Mouse (Mus musculus): ENCODE measurements around the gene Ptger3. TPM values are rescaled to one million over a fixed set of nuclear protein-coding genes. Genes with fewer than 3 reads are reported as not detected.

Ptger3 gene
- total RNA-seq (2023): under 1 TPM in 1 of 2 experiments, not detected in 1; 0.73 TPM

DNA sequence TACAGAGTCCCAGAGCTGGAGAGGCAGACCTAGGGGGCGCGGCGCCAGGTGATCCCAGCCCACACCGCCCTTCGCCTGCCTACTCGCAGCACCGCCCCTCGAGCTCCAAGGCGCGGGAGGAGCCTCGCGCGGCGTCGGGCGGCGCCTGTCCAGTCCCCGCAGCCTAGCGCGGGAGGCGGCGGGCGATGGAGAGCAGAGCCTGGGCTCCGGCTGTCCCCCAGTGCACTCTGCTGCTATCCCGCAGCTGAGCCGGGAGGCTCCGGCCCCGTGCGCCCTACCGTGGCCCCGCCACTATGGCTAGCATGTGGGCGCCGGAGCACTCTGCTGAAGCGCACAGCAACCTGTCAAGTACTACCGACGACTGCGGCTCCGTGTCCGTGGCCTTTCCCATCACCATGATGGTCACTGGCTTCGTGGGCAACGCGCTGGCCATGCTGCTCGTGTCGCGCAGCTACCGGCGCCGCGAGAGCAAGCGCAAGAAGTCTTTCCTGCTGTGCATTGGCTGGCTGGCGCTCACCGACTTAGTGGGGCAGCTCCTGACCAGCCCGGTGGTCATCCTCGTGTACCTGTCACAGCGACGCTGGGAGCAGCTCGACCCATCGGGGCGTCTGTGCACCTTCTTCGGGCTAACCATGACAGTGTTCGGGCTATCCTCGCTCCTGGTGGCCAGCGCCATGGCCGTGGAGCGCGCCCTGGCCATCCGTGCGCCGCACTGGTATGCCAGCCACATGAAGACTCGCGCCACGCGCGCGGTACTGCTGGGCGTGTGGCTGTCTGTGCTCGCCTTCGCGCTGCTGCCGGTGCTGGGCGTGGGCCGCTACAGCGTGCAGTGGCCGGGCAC, at the start of gene Ptger3:
TSS of gene Ptger3 (plus strand) at position 168 of the 841 bp plus-strand sequence.

DNA sequence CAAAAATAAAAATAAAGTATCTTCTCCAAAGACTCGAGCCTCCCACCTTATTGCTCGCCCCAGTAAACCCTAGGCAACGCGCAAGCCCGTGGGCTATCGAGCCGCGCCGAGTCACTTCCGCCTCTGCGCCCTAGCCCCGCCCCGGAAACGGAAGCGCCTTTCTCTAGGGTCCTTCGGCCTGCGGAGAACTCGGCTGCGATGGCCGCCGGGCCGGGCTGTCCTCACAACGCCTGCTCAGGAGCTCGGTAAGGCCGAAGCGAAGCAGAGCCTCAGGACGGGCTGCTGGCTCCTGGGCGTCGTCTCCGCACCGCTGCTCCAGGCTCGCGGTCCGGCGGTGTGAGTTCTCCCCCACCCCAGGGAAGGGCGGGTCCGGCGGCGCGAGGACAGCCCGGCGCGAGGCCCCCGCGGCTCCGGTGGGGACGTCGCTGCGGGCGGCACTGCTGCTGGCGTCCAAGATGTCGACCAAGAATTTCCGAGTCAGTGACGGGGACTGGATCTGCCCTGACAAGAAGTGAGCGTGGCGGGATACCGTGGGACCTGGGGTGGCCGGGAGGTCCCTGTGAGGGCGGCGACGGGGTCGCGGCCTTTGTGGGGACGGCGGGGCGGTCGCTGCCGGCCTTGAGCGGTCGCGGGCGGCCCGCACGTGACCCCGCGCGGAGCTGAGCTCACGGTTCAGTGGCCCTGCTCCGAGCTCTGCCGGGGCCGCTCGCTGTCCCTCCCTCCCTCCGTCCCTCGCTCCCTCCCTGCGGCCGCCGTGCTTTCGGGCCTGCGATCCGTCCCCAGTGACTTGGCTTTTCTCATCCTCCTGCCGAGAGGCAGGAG, 32.5 kb upstream of the Ptger3 start, which contains the start of gene Zranb2:
TSS of gene Zranb2 (plus strand) at position 197 of the 822 bp plus-strand sequence.

Other genes starting within 250 kb of the Ptger3 start
- gene Zranb2, start 32.7 kb upstream of the Ptger3 start, total RNA-seq (2023): 10 to 100 TPM; 69.6 to 72.6 TPM